Mouse (Mus musculus) bone marrow macrophage, adult 2 months (primary cell): Measurements from ENCODE around the gene Cmas.

Experiments used
- CTCF ChIP-seq: IDR thresholded peaks from 2 replicates; pipeline ENCODE4 v1.5.1; 2012; ENCODE audit warnings: low read depth, mild to moderate bottlenecking, low read length, moderate library complexity
- POLR2A ChIP-seq: IDR thresholded peaks from 2 replicates; pipeline ENCODE4 v1.6.1; 2012; ENCODE audit warnings: mild to moderate bottlenecking, low read depth, low read length, borderline replicate concordance

DNA sequence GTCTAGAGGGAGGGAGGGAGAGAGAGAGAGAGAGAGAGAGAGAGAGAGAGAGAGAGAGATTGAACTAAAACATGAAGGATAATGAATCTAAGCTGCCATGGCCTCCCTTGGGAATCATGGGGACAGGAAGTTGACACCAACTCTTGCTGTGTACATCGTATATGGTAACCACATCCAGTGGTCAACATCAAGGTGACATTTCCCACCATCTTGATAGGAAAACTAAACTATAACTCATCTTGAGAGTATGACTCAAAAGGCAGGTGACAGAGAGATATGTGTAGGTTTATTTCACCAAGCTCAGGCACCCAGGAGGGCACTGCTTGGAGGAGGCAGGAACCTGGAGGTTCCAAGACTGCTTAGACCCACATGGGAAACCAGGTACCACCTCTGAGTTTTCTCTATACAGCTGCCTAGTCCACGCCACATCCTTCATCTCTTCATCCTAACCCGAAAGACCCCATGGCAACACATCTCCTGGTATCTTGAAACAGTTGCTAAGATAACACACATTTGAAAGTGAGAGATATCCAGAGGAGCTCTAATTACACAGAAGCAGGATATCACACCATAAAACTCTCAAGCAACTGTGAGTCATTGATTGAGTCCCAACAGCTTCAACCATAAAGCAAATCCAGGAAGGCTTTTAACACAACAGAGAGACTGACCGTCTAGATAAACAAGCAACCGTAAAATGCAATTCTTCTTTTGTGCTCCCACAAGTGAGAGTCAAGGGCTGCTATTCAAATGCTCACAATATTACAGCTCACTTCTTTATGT, 66.7 kb downstream of the Cmas start:
- TF ChIP-seq CTCF (no peak), POLR2A (no peak)
